ENCODE assay signal across 25 mouse cellular contexts in the genomic region with DNA sequence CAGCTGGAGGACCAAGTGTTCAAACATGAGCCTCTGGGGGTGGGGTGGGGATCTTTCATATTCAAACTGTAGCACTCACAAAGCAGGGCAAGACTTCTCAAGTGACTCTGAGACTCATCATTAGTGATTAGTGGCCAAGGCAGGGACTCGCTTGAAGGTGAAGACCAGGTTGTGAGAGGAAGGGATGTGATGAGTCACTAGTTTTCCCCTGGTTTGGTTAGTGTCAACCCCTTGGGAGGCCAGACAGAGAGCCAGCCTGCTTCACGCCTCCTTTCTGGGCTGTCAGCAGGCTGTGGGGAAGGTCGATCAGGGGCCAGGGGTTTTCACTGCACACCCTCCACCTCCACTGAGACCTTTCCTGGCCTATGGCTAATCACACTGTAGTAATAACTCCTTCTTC.
DNase-seq lines count a peak whose midpoint lies in the region; ATAC-seq lines count a peak whose summit lies in the region.
"Had no signal": no experiment of that assay in that cellular context is flagged by ENCODE, and none has a peak within 500 bp of the region (broad histone marks: within the 10 kb centered on the region; RNA-seq: fewer than 3 reads in every experiment).

No protein-coding gene starts in this region.

- H3K4me3 ChIP-seq in heart, embryonic 10.5 days = no peak overlapping the region
- no peak overlapping the region for H3K4me3 ChIP-seq in embryonic facial prominence, embryonic 10.5 days
- H3K4me3 ChIP-seq in limb, embryonic 13.5 days = no peak overlapping the region
- H3K4me3 ChIP-seq: embryonic facial prominence, embryonic 12.5 days; embryonic facial prominence, embryonic 15.5 days; forebrain, embryonic 15.5 days; hindbrain, embryonic 10.5 days; hindbrain, embryonic 13.5 days; intestine, embryonic 15.5 days had no signal

- H3K9ac ChIP-seq in limb, embryonic 13.5 days = no peak overlapping the region
- H3K9ac ChIP-seq: embryonic facial prominence, embryonic 12.5 days; embryonic facial prominence, embryonic 15.5 days; forebrain, embryonic 15.5 days; hindbrain, embryonic 13.5 days; intestine, embryonic 15.5 days had no signal

- H3K36me3 ChIP-seq in heart, embryonic 10.5 days = no peaks in the 10 kb centered on the region
- H3K36me3 ChIP-seq in embryonic facial prominence, embryonic 10.5 days (replicated peaks) = no peaks in the 10 kb centered on the region
- H3K36me3 ChIP-seq in limb, embryonic 13.5 days = no peaks in the 10 kb centered on the region
- H3K36me3 ChIP-seq: embryonic facial prominence, embryonic 12.5 days; embryonic facial prominence, embryonic 15.5 days; forebrain, embryonic 15.5 days; hindbrain, embryonic 10.5 days; hindbrain, embryonic 13.5 days; intestine, embryonic 15.5 days had no signal

- intact Hi-C loops in heart, postnatal 25 days (cut with DNase I) = no loop called here

- H3K4me2 ChIP-seq in limb, embryonic 13.5 days (replicated peaks) = no peak overlapping the region
- H3K4me2 ChIP-seq: embryonic facial prominence, embryonic 12.5 days; embryonic facial prominence, embryonic 15.5 days; forebrain, embryonic 15.5 days; hindbrain, embryonic 13.5 days; intestine, embryonic 15.5 days had no signal

- no peaks in the 10 kb centered on the region for H3K27me3 ChIP-seq in heart, embryonic 10.5 days (ENCODE audit: insufficient read depth, poor library complexity, severe bottlenecking)
- no peaks in the 10 kb centered on the region for H3K27me3 ChIP-seq in embryonic facial prominence, embryonic 10.5 days (replicated peaks; ENCODE audit: low read depth, poor library complexity, severe bottlenecking)
- no peaks in the 10 kb centered on the region for H3K27me3 ChIP-seq in limb, embryonic 13.5 days
- H3K27me3 ChIP-seq: embryonic facial prominence, embryonic 12.5 days; embryonic facial prominence, embryonic 15.5 days; forebrain, embryonic 15.5 days; hindbrain, embryonic 13.5 days; intestine, embryonic 15.5 days had no signal

- no peaks in the 10 kb centered on the region for H3K9me3 ChIP-seq in heart, embryonic 10.5 days
- no peaks in the 10 kb centered on the region for H3K9me3 ChIP-seq in embryonic facial prominence, embryonic 10.5 days
- H3K9me3 ChIP-seq in limb, embryonic 13.5 days = no peaks in the 10 kb centered on the region
- H3K9me3 ChIP-seq: embryonic facial prominence, embryonic 12.5 days; embryonic facial prominence, embryonic 15.5 days; forebrain, embryonic 15.5 days; hindbrain, embryonic 10.5 days; hindbrain, embryonic 13.5 days; intestine, embryonic 15.5 days had no signal

- H3K4me1 ChIP-seq in heart, embryonic 10.5 days = peaks cover 17% of the 10 kb centered on the region
- H3K4me1 ChIP-seq in embryonic facial prominence, embryonic 10.5 days = peaks cover 9% of the 10 kb centered on the region
- peaks cover 26% of the 10 kb centered on the region for H3K4me1 ChIP-seq in limb, embryonic 13.5 days
- H3K4me1 ChIP-seq: embryonic facial prominence, embryonic 12.5 days; forebrain, embryonic 15.5 days; hindbrain, embryonic 13.5 days; intestine, embryonic 15.5 days had no signal

- no peak for DNase-seq in heart, embryonic 10.5 days (ENCODE audit: low spot score)
- DNase-seq in heart, postnatal 25 days (ENCODE audit: low spot score) = no peak
- peak; percentile 23 for DNase-seq in 416B (ENCODE audit: low read depth)
- no peak for DNase-seq in embryonic facial prominence, embryonic 10.5 days (ENCODE audit: low spot score)
- DNase-seq in layer of hippocampus, adult 11-12 months (ENCODE audit: low spot score) = no peak
- DNase-seq in kidney, postnatal 25 days = no peak
- no peak for DNase-seq in urinary bladder, postnatal 10 days (ENCODE audit: low spot score)
- DNase-seq: adrenal gland, postnatal 10 days; adrenal gland, postnatal 36 days; B cell, adult 2 months; cerebellum, adult 18-20 months; cerebellum, adult 9-10 months; cerebellum, postnatal 14 days; gastrocnemius, postnatal 25 days; heart, postnatal 36 days; kidney, adult 11 months had no signal

- ATAC-seq in limb, embryonic 13.5 days (ENCODE audit: low FRiP score, low read depth) = peak; percentile 34; the same call in 1 of the 2 replicates
- ATAC-seq: activated CD4-positive, CD25-positive, alpha-beta regulatory T cell, adult 4 months; forebrain, embryonic 15.5 days; hindbrain, embryonic 16.5 days; intestine, embryonic 15.5 days had no signal

- H3K27ac ChIP-seq in heart, embryonic 10.5 days = peak overlapping the region; percentile 57
- H3K27ac ChIP-seq in embryonic facial prominence, embryonic 10.5 days (replicated peaks) = 0 out of 2 replicates have a peak overlapping the region, but pooled peaks have one; percentile 1
- peak overlapping the region; percentile 7; the same call in 1 of the 2 replicates for H3K27ac ChIP-seq in limb, embryonic 13.5 days
- H3K27ac ChIP-seq: embryonic facial prominence, embryonic 12.5 days; embryonic facial prominence, embryonic 15.5 days; forebrain, embryonic 15.5 days; hindbrain, embryonic 10.5 days; hindbrain, embryonic 13.5 days; intestine, embryonic 15.5 days had no signal

- 29% methylated on average over 3 of the region's 3 CpGs for WGBS in heart, embryonic 10.5 days
- WGBS in embryonic facial prominence, embryonic 10.5 days = 54% methylated on average over 3 of the region's 3 CpGs
- 39% methylated on average over 3 of the region's 3 CpGs for WGBS in limb, embryonic 13.5 days

Comparison
In these comparisons a context has a peak if more than half of its experiments do, and no peak if none do; other contexts are left out.
1. H3K27ac ChIP-seq: peak in every context shown above with its lines; median percentile 57 in heart, embryonic 10.5 days; 7 in limb, embryonic 13.5 days; 1 in embryonic facial prominence, embryonic 10.5 days.